Mouse (Mus musculus) G1E (cell line): ENCODE measurements around the gene Iqce.

Source experiments
- CTCF ChIP-seq: IDR thresholded peaks from 2 replicates; pipeline ENCODE4 v1.5.1; 2012; ENCODE audit warnings: low read depth, low read length, inconsistent platforms, mixed read lengths
- GATA1 ChIP-seq: IDR thresholded peaks from 2 replicates; pipeline ENCODE4 v1.6.1; 2012; ENCODE audit warnings: borderline replicate concordance, low read length, inconsistent platforms, mixed read lengths
- POLR2AphosphoS5 ChIP-seq: IDR thresholded peaks from 2 replicates; pipeline ENCODE4 v1.6.1; 2012; ENCODE audit warnings: low read depth, low read length, inconsistent platforms; ENCODE audit not compliant: insufficient replicate concordance
- TAL1 ChIP-seq: conservative IDR thresholded peaks from 2 replicates; pipeline ENCODE4 v1.6.1; 2012; ENCODE audit warnings: low read depth, low read length, inconsistent platforms, mixed read lengths

GRCm38 (mm10) chr5:140645454-140645853 is 56.7 kb downstream of the Iqce start:
- no peak for TF ChIP-seq CTCF
- TF ChIP-seq GATA1, result no peak
- no peak for TF ChIP-seq TAL1
- TF ChIP-seq POLR2AphosphoS5, result no peak
